Mouse (Mus musculus): ENCODE measurements around the gene Chd8.
"Not testable (repeated sequence)": the region's sequence is repeated elsewhere in the genome, so short reads cannot be mapped to it uniquely, and the experiment has no call there.

The Chd8 gene

GRCm38 (mm10) chr14:52257484-52258213 is at the start of gene Chd8:
Chd8 (minus strand) TSS chr14:52257780.
- DNase-seq, result peak; percentile 98 to 99

DNA sequence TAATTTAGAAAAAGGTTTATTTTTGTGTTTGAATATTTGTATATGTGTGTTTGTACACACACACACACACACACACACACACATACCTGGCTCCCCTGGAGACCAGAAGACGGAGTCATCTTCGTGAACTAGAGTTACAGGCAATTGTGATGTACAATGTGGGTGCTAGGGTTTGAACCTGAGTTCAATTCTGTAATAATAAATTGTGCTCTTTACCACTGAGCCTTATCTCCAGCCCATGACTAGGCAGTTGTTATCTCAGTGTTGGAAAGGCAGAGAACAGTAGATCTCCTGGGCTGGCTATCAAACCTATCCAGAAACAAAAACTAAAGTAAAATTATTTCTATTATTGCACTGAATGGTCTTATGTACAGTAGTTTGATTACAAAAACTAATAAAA is 48.5 kb upstream of the Chd8 start:
- DNase-seq, result no peak

DNA sequence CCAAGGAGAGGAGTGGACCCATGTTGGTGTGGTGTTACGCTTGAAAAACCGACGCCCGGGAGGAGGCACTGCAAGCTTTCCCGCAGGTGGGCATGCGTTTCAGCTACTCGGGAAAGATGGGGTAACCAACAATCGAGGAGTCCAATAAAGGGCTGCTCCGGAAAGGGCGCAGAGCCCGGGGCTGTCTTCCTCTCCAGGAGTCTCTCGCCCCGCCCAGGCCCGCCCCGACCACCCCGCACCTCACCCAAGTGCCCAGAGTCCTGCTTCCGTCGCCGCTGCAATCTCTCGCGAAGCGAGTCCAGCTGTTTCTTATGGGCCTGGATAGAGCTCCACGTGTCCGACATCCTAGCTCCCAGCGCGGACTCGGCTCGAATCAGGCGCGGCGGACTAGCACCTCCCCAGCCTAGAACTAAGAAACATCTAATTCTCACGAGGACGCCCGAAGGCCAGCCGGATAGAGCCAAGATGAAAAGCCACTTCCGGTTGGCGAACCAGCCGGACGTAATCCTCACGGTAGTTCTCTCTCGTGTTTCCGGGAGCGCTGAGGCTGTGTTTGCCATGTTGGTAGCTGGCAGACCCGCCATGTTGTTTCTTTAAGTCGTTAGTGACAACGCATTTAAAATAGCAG is 47.2 kb upstream of the Chd8 start, which contains the start of gene Mettl3:
Gene Mettl3 (minus strand): TSS at position 485 of the 628 bp plus-strand sequence.
- peak; percentile 88 to 91 for DNase-seq

GRCm38 (mm10) chr14:52303517-52303916 is 45.9 kb upstream of the Chd8 start:
- DNase-seq, result not testable (repeated sequence)

DNA sequence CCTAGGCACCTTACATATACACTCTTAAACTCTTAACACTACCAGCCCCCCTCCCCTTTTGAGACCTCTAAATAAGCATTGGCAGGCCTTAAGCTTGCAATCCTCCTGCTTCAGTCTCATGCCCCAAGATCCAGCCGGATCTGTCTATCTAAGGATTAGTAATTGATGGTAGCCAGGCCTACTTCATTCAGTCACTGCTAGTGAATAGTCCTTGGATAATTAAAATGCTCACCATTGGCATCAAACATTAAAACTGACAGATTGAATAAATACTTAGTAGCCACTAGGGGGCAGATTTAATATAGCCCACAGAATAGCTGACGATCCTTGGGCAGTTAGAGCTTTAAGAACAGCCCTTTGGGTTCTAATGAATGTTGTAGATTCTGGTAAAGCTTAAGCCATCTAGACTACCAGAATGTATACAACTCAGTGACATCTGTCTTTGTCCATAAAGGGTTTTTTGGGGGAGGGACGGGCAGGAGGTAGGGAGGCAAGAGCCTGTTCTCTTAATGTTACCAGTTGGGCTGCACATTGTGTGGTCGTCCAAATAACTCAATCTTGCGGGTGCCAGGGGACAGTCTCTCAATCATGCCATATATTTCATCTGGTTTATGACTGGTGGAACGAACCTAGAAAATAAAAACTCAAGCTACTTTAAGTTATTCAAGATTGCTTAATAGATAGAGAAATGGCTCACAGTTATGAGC is 38.1 kb upstream of the Chd8 start:
- DNase-seq, result no peak

- no peak for DNase-seq
Measured at GRCm38 (mm10) chr14:52284191-52284590, 26.6 kb upstream of the Chd8 start.

DNA sequence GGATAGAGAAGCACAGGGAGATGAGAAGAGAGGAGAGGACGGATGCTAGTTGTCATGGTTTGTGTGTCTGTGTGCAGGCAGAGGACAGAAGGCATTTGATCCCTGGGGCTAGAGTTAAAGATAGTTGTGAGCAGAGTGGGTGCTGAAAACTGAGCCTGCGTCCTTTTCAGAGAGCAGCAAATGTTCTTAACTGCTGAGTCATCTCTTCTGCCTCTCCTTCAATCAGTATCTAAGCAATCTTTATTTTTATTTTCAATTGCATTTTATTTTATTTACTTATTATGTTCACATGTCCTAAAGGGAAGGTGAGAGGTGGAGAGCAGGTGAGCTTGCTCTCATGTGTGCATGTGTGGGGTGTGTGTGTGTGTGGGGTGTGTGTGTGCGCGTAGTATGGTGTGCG is 26.0 kb upstream of the Chd8 start:
- DNase-seq, result no peak

DNA sequence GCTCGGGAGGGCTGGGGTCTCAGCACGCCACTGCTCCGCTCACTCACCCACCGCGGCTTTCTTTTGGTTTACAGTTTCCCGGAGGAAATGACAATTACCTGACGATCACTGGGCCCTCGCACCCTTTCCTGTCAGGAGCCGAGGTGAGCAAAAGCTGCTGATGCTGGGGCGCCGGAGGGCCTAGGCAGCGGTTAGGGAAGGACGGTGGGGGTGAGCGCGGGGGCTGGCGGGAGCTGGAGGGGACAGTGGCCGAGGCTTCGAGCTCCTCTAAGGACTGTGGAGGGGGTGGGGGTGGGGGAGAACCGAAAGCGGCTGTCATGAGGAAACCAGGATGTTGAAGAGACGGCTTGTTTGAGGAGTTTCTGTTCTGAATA is 22.2 kb upstream of the Chd8 start:
- no peak for DNase-seq

DNA sequence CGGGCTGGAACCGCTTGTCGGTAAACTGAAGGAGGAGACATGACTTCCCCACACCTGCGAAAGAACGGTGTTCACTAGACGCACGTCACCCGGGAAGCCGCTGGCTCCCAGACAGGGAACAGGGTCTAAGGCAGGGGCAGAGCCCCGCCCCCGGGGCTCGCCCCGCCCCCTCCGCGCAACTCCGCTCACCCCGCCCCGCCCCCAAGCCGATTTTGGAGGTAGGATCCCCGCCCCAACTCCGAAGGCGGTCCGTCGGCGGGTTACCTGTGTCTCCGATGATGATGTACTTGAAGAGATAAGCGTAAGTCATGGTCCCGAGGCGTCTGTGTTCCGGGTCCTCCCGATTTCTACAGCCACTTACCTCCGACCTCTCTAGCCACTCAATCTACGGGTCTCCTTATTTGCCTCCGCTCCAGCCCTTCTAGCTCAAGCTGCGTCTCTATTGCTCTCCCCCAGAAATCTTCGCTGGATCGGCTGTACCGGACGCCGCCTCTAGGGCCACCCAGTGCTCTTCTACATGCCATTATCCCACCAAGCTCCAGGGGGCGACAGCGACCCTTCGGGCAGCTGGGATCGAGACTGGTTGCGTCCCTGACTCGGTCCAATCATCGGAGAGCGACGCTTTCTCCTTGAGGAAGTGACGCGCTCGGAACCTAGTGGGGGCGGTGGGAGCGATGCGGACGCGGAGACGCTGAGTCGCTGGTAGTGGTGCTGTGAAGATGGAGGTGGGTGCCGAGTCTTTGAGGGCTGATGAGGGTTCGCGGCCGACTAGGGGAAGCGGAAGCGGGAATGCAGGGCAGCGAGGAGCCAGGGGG is 21.6 kb upstream of the Chd8 start, which contains the start of the genes Tox4 and Rab2b:
Gene Tox4 (plus strand): TSS at position 215 of the 815 bp plus-strand sequence.
Gene Rab2b (minus strand): TSS at position 614 of the 815 bp plus-strand sequence.
- DNase-seq, result peak; percentile 97 to 99

DNA sequence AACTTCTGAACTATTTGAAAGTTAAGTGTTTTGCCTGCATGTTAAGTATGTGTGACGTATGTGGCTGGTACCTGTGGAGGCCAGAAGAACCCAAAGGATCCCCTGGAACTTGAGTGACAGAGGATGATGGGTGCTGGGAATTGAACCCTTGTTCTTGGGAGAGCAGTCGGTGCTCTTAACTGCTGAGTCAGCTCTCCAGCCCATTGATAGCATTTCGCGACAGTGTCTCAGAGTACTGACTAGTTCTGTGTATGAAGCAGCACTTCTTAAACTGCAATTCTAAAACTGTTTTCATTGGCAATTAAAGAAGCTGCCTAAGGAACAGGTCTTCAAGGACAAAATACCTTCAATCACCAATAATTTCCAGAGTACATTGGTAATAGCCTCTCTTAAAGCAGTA is 19.6 kb upstream of the Chd8 start:
- no peak for DNase-seq

DNA sequence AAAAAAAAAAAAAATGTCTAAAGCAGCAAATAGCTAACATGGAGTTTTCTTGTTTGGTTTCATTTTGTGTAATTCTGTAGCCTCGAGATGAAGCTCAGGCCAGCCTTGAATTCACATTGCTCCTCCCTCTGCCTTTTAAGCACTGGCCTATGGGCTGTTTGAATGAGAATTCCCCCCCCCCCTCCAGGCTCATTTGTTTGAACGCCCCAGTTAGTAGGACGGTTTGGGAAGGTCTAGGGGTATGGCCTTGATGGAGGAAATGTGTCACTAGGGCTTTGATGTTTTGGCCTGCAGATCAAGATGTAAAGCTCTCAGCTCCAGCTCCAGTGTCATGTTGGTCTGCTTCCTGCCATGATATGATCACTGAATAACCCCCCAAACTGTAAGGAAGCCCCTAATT is 15.2 kb upstream of the Chd8 start:
- no peak for DNase-seq

DNA sequence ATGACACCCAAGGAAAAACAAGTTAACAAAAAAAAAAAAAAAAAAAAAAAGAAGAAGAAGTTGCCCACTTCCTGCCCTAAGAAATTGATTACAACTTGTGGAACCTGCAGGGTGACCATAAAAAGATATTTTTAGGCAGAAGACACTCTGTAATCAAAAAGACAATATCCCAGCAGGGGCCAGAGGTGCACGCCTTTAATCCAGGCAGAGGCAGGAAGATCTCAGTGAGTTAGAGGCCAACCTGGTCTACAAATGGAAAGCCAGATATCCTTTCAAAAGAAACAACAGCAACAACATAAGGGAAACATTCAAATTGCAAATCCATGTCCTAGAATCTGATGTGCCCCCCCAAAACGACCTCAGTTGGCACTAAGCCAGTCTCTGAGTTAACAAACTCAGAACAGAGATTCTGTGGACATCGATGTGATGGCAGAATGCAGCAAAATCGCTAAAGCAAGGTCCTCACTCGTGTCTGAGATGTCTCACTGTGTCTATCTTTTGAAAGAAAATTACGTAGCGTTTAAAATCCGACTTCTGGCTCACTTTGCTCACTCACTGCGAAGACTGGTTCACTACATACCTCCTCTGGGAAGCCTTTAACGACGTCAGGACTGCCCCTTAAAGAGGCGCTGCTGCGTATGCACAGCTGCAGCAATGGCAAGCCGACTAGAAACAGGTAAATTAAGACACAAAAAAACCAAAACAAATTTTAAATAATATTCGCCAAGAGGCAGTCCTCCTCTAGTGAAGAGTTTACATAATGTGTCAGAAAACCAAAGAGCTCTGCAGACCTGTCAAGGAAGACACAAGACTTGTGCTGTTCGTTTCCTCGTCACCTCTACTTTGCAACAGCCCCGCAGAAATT is 1.0 kb downstream of the Chd8 start:
- peak in 1 of 2 experiments; percentile 19 for DNase-seq

DNA sequence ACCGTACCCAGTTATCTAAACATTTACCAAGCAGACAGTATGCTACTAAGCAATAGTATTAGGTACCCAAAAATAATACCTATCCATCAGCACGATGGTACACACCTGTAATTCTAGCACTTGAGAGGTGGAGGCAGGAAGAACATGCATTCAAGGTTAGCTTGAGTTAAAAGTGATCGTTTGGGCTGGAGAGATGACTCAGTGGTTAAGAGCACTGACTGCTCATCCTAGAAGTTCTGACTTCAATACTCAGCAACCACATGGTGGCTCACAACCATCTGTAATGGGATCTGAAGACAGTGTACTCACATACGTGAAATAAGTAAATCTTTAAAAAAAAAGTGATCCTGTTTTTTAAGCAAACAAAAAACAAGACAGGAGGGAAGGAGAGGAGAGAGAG is 11.5 kb downstream of the Chd8 start:
- no peak for DNase-seq

DNA sequence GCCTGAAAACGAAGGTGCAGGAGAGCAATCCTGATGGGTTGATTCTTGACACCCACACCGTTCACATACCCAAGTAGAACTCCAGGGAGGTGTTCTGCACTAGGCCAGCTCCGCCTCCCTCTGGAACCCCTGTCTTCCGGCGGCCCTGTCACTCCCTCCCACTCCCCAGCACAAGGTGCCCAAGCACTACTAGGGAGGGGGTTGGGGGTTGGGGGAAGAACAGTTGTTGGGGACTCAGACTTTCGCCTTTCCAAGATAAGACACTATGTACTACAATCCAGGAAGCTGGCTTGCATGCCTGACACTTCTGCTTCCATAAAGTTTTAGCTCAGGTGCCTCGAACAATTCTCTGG is 12.9 kb downstream of the Chd8 start:
- DNase-seq, result no peak

DNA sequence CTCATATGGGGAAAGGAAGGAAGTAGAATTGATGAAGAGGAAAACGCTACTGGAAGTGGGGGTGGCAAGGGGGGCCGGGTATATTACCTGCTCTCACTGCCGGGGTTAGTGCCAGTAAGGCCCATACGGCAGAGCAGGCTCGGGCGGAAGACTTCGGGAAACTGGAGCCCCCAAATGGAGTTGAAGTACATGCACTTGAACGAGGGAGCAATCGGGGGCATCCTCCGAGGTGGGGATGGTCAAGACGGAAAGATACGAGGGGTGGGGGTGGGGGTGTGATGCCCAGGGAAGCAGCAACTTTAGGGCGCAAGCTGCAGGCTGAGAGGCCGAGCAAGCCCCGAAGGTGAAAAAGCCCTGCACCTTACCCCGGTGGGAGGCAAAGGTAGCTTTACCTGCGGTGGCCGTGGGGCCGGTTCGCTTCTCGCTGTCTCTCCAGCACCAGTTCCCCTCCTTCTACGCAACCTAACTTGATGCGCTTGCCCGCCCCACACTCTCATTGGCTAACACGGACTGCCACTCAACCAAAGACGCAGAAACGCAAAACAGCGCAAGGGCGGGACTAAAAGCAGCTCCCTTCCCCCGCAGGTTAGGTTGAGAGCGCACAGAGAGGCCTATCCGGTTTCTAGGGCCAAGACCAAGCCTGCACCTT is 13.4 kb downstream of the Chd8 start:
- peak; percentile 98 to 100 for DNase-seq

- DNase-seq, result no peak
Measured at GRCm38 (mm10) chr14:52236216-52236615, 21.4 kb downstream of the Chd8 start.

DNA sequence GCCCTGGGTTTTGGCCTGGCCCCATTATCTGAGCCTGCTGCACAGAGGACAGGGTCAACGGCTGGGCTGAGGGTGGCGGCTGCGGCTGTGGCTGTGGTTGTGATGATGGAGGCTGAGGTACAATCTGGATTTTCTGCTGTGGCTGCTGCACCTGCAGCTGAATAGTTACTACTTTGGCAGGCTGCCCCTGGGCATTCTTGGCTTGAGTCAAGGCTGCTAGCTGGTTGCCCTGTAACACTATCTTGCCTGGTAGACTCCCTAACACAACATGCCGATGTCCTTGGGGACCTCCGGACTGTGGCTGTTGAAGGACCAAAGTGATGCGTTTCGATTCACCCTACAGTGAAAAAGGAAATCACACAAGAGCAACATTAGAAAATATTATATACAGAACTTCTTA is 22.4 kb downstream of the Chd8 start:
- peak in 1 of 2 experiments; percentile 11 for DNase-seq

GRCm38 (mm10) chr14:52232249-52232648 is 25.3 kb downstream of the Chd8 start:
- no peak for DNase-seq

DNA sequence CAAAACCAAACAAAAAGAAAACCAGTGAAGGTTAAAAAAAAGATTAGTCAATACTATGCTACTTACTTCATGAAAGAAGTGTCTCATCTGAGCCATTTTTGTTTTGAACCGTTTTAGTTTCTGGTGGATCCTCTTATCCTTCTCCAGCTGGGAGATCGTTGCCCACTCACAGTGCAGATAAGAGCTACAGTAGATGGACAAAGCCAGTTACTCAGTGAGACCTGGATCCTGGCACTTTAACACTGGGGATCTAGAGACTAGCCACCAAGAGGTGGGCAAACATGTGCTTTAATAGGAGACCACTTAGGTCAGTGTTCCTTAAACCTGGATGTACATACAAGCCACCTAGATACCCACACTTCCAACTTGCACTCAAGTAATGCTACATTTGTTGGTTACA is 31.6 kb downstream of the Chd8 start:
- DNase-seq, result no peak

- no peak for DNase-seq
Measured at GRCm38 (mm10) chr14:52217261-52217660, 40.3 kb downstream of the Chd8 start.

DNA sequence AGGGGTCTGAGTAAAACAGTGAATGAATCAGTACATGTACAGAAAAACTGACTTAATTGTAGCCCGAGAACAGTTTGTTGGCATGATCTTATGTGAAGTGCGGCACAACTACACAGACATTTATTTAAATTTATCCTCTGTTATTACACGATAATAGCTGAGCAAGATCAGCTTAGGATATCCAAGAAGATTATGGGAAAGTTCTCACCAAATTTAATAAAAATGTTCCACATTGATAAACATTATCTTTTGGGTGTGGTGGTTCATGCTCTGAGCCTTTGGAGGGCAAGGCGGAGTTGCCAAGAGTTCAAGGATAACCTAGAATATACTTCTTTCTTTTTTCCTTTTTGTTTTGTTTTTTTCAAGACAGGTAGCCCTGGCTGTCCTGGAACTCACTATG is 58.2 kb downstream of the Chd8 start:
- DNase-seq, result no peak
